ENCODE assay signal across 26 mouse cellular contexts in genomic region chr8:122421376-122422070, GRCm38 (mm10). TPM values are rescaled to one million over a fixed set of nuclear protein-coding genes. Genes with fewer than 3 reads are reported as not detected.
DNase-seq lines count a peak whose midpoint lies in the region.
"Had no signal": no experiment of that assay in that cellular context is flagged by ENCODE, and none has a peak within 500 bp of the region (broad histone marks: within the 10 kb centered on the region; RNA-seq: fewer than 3 reads in every experiment).

TSS of gene Il17c (plus strand) at chr8:122422020.

- H3K4me1 ChIP-seq in forebrain, embryonic 10.5 days = no peaks in the 10 kb centered on the region
- H3K4me1 ChIP-seq: embryonic facial prominence, embryonic 13.5 days; hindbrain, embryonic 12.5 days; limb, embryonic 13.5 days; midbrain, embryonic 12.5 days; neural tube, embryonic 12.5 days had no signal

- H3K4me3 ChIP-seq in forebrain, embryonic 10.5 days = no peak within 1 kb of the TSS
- H3K4me3 ChIP-seq: embryonic facial prominence, embryonic 13.5 days; heart, embryonic 12.5 days; hindbrain, embryonic 12.5 days; limb, embryonic 13.5 days; midbrain, embryonic 12.5 days; neural tube, embryonic 12.5 days had no signal

- H3K27me3 ChIP-seq in forebrain, embryonic 10.5 days (ENCODE audit: poor library complexity, severe bottlenecking) = no peaks in the 10 kb centered on the region
- H3K27me3 ChIP-seq: embryonic facial prominence, embryonic 13.5 days; heart, embryonic 12.5 days; hindbrain, embryonic 12.5 days; limb, embryonic 13.5 days; midbrain, embryonic 12.5 days; neural tube, embryonic 12.5 days had no signal

- no peak within 1 kb of the TSS for H3K27ac ChIP-seq in forebrain, embryonic 10.5 days
- H3K27ac ChIP-seq: hindbrain, embryonic 12.5 days; limb, embryonic 13.5 days; liver, embryonic 14.5 days; midbrain, embryonic 12.5 days; neural tube, embryonic 12.5 days had no signal

- no peaks in the 10 kb centered on the region for H3K9me3 ChIP-seq in forebrain, embryonic 10.5 days
- H3K9me3 ChIP-seq: embryonic facial prominence, embryonic 13.5 days; heart, embryonic 12.5 days; hindbrain, embryonic 12.5 days; limb, embryonic 13.5 days; midbrain, embryonic 12.5 days; neural tube, embryonic 12.5 days had no signal

- WGBS in forebrain, embryonic 10.5 days = 88% methylated on average over 14 of the region's 14 CpGs

- peaks cover 37% of the 10 kb centered on the region for H3K36me3 ChIP-seq in forebrain, embryonic 10.5 days (replicated peaks)

- DNase-seq in adrenal gland, postnatal 10 days = peak; percentile 26
- no peak for DNase-seq in adrenal gland, postnatal 4 days (ENCODE audit: low spot score in 2 of 2)
- DNase-seq in kidney, adult 11 months = peak; percentile 38
- DNase-seq in kidney, postnatal 10 days = no peak
- peak; percentile 37 for DNase-seq in urinary bladder, postnatal 14 days (ENCODE audit: low spot score)
- no peak for DNase-seq in urinary bladder, adult 18-20 months (ENCODE audit: low spot score in 2 of 2)
- DNase-seq in forebrain, embryonic 10.5 days (ENCODE audit: extremely low spot score, low spot score) = no peak
- DNase-seq in c-Kit-positive CD71-positive TER-119-positive erythroid progenitor cells, embryonic 14.5 days (ENCODE audit: low spot score) = no peak
- DNase-seq: adrenal gland, adult 8-10 months; cerebellum, adult 8-10 months; heart, postnatal 14 days; lung, postnatal 10 days; spleen, adult 18-20 months had no signal

RNA-seq across cellular contexts. Expression of gene Il17c, which starts in this region (rescaled TPM):
- total RNA-seq in adrenal gland, postnatal 10 days (2021) = not detected
- not detected for total RNA-seq in adrenal gland, postnatal 4 days (2021)
- 0.21 TPM in 1 of 2 replicates, not detected in the other for polyA plus RNA-seq in forebrain, embryonic 10.5 days (2016; fragmentation: Nextera tagmentation; extraction: Ambion mirVana)
- total RNA-seq: gastrocnemius, adult 18-20 months; granulocyte monocyte progenitor cell, adult 5-6 weeks; heart, postnatal 14 days; layer of hippocampus, adult 18-20 months; layer of hippocampus, postnatal 25 days; left cerebral cortex, postnatal 10 days; megakaryocyte progenitor cell, adult 5-6 weeks had no signal
- polyA plus RNA-seq: heart, embryonic 12.5 days; hindbrain, embryonic 12.5 days; limb, embryonic 13.5 days; liver, embryonic 14.5 days; midbrain, embryonic 12.5 days; neural tube, embryonic 12.5 days had no signal

Comparison
In these comparisons a context has a peak if more than half of its experiments do, and no peak if none do; other contexts are left out.
1. DNase-seq: peak in kidney, adult 11 months (single experiment) and urinary bladder, postnatal 14 days (single experiment); none in adrenal gland, postnatal 4 days (0 of 2), kidney, postnatal 10 days (single experiment), urinary bladder, adult 18-20 months (0 of 2), forebrain, embryonic 10.5 days (single experiment) and c-Kit-positive CD71-positive TER-119-positive erythroid progenitor cells, embryonic 14.5 days (single experiment).
2. Peak in DNase-seq in adrenal gland, postnatal 10 days; RNA of the gene not detected or under 1 TPM.